Mouse (Mus musculus) brain, embryonic 14.5 days (tissue): ENCODE measurements at regions not wholly inside any gene's neighbourhood (a gene's known extent, or its start where the extent isn't known, plus 50 kb on each side); places are given as distances from the start of the nearest gene placed in this dataset.

Experiments
- DNase-seq: peaks from one replicate; pipeline ENCODE4 v3.0.0-alpha.2; 2011; ENCODE audit warnings: low read depth
- CTCF ChIP-seq: fragments of 200-500 bp; IDR thresholded peaks from 2 replicates; pipeline ENCODE4 v1.5.1; 2012; ENCODE audit warnings: inconsistent platforms, mild to moderate bottlenecking, moderate library complexity, borderline replicate concordance; ENCODE audit not compliant: insufficient read depth, insufficient read length; ENCODE audit errors: extremely low read depth
- POLR2A ChIP-seq: fragments of 200-500 bp; IDR thresholded peaks from 2 replicates; pipeline ENCODE4 v1.6.1; 2012; ENCODE audit warnings: mild to moderate bottlenecking, inconsistent platforms, borderline replicate concordance; ENCODE audit not compliant: poor library complexity, insufficient read depth, insufficient read length, severe bottlenecking; ENCODE audit errors: extremely low read depth

GRCm38 (mm10) chr7:40372713-40373112 is 525.4 kb upstream of the Vstm2b start:
- peak; percentile 52 for DNase-seq
- TF ChIP-seq CTCF (no peak), POLR2A (no peak)

DNA sequence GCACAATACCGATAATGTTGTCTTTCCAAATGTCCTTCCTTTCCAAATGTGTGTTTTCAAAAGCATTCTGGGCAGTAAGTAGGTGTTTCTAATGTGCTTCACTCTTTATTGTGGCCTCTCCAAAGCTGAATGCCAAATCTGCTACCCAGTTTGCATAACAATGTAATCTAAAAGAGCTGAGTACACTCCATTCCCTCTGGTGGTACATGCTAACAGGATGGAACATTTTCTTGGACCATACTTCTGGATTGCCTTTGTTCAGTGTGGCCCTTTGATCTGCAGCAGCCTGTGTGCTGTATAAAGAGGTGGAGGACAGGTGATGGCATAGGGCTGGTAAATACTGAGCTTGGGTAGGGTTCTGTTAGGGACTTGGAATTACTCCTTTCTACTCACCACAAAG is 520.3 kb upstream of the Vstm2b start:
- TF ChIP-seq POLR2A, result no peak
- no peak for TF ChIP-seq CTCF
- DNase-seq, result no peak

DNA sequence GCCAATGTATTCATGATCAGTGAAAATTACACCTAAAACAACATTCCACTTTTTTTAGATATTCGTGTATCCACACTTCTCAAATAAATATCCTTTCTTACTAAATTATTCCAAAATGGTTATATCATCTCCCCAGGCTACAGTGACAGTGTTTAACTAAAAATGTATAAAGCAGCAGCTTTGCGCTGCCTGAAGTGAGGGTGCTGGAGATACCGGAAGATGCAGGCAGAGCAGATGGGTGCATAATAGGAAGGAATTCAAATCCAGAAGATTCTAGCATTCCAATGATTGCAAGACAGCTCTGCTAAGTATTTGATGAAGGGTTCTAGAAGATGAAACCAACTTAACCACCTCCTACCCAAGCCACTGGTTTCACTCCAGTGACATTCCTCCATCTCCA is 516.9 kb upstream of the Vstm2b start:
- no peak for TF ChIP-seq POLR2A
- TF ChIP-seq CTCF, result no peak
- no peak for DNase-seq

DNA sequence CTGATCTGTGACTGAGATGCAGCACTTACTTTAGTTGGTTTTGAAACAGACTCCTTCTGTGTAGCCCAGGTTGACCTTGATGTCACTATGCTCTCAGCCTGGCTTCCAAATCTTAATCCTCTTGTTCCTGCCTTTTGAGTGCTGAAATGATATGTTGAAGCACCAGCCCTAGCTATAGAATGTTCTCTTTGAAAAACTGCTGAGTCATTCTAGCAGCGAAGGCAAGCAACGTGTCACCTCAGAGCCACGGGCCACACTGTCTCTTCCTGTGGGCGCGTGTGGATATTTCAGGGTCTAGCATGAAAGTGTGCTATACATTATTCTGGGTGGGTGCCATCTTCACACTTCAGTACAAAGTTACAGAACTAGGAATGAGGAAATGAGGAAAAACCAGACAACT is 510.0 kb upstream of the Vstm2b start:
- TF ChIP-seq CTCF, result no peak
- no peak for DNase-seq

DNA sequence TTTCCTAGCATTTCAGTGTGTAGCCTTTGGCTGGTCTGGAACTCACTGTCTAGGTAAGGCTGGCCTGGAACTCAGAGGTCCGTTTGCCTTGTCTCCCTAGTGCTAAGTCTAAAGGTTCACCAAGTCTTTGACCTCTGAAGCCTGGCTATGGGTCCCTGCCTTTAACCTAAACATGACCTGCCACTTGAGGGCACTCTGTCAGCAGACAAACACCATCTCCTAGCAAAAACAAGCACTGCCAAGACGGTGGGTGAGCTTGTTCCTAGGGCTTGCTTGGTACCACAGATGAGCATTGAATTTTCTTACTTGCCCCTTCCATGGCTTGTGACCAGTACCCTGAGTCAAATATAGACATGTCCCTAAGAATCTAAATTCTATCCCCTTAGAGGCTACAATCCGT is 508.3 kb upstream of the Vstm2b start:
- peak; percentile 51 for DNase-seq
- TF ChIP-seq CTCF, result peak; percentile 35; the same call in 1 of the 2 replicates
- TF ChIP-seq POLR2A, result no peak

GRCm38 (mm10) chr7:40390927-40391326 is 507.2 kb upstream of the Vstm2b start:
- no peak for TF ChIP-seq POLR2A
- TF ChIP-seq CTCF, result no peak
- peak; percentile 66 for DNase-seq

DNA sequence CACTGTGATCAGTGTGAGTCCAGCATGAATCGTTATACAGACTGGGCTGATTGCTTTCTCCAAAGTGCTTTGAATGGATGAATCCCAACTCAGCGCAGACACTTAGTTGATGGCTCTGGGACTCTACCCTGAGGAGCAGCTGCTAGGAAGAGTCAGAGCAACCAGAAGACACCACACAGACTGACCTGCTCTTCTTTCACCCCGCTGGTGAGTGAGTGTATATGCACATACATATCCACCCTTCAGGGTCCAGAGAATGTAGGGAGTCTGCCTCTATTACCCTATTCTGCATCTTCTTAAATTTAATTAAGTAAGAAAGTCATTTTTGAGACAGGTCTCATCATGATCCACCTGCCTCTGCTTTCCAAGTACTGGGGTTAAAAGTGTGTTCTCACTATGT is 506.5 kb upstream of the Vstm2b start:
- peak; percentile 20 for DNase-seq
- TF ChIP-seq POLR2A (no peak), CTCF (no peak)

DNA sequence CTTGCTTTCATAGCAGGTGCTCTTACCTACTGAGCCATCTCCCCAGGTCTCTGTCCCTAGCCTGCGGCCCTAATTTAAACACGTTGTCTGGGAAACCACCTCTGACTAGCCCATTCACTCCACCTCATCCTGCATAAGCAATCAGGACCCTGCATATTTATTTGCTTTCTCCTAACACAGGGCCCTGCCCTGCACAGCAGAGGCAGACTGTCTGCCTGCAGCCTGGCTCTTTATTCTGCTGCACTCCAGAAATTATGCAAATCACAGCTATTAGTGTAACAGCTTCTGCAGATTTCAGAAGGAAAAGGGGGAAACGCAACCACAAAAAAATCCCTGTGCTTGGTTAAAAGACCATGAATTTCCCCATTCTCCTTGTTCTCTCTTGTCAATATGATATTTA is 505.9 kb upstream of the Vstm2b start:
- peak; percentile 89 for DNase-seq
- no peak for TF ChIP-seq CTCF
- TF ChIP-seq POLR2A, result no peak

DNA sequence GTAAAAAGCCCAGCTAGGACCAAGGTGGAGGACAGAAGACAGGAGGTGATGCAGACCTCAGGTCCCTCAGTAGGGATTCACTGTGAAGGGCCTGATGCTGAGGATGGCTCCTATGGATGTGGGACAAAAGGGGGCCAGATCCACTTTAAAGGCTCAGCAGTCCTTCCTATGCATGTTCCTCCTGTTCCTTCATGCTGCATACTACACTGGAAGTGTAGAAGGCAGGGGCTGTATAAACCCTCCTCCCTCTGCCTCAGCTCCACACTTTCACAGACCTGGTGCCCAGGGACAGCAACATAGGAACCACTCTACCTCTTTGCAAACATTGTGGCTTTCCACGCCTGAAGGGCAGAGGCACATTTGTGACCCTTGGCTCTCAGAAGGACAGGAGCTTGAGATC is 505.4 kb upstream of the Vstm2b start:
- TF ChIP-seq POLR2A, result no peak
- no peak for TF ChIP-seq CTCF
- DNase-seq, result no peak

DNA sequence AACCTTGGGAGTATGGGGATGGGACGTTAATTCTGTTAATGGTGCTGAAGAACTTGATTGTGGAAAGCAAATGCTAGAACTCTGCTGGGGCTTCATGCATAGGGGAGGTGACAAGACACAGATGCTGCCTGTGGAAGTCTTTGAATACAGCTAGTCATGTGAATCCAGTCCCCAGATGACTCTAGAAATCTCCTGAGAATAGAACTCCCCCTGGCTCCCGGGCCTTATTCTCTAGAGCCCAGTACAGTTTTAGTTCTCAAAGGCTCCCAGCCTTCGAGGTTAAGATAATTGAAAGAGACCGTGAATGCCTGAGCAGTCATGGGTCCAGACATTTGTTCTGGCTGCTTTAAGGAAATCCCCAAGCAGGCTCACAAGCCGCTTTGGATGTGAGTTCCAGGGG is 499.9 kb upstream of the Vstm2b start:
- TF ChIP-seq CTCF, result no peak
- TF ChIP-seq POLR2A, result no peak
- no peak for DNase-seq

DNA sequence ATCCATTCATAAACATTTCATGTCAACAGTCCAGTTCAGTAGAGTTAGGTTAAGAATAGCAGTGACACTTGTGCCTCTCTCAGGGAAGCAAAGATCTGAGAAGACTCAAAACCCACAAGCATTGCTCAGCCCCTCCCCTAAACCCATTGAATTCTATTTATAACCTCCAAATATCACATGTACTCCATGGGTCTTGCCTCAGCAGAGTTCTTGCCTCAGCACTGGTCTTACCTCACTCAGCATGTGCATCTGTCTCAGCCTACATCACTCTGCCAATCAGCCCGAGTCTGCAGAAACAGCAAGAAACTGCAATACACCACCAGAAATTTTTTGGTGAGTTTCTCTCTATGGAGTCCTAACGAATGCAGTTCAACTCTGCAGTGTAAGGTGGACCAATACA is 478.8 kb upstream of the Vstm2b start:
- TF ChIP-seq CTCF (no peak), POLR2A (no peak)
- DNase-seq, result no peak

- TF ChIP-seq POLR2A (no peak), CTCF (no peak)
- peak; percentile 11 for DNase-seq
These were observed 476.0 kb upstream of the Vstm2b start for GRCm38 (mm10) chr7:40422125-40422524.

- DNase-seq, result no peak
- TF ChIP-seq POLR2A, result no peak
- TF ChIP-seq CTCF, result no peak
These were observed 468.7 kb upstream of the Vstm2b start for GRCm38 (mm10) chr7:40429416-40429815.

DNA sequence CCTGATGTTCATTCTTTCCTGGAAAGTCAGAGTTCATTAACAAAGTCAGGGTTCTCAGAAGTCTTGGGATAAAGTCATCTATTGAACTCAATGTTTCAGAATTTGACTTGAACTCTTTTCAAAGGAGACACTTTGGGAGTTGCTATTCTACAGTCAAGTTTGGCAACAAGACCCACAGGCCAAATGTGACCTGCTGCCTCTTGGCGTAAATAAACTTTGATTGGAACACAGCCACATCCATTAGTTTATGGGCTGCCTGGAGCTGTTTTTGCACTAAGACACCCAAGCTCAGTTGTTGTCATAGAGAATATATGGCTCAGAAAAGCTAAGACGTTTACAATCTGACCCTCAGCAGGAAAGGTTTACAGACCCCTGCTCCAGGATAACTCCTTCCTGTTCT is 464.2 kb upstream of the Vstm2b start:
- TF ChIP-seq CTCF (no peak), POLR2A (no peak)
- DNase-seq, result no peak

DNA sequence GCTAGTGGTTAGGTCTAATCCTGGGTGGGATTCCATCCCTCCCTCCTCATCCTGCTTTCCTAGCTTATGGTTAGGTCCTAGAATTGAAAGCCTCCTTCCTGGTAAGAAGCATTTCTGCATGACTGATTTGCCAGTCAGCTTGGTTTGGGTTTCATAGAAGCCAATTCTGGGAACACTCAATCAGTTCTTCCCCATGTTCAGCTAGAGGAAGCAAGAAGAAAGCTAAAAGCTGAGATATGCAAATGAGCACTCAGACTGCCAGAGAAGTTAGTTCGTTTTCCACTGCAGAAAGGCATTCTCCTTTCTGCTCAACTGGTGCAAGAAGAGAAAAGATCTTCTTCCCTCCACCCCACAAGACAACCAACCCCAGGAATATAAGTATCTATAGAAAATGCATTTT is 457.0 kb upstream of the Vstm2b start:
- peak; percentile 14 for DNase-seq

GRCm38 (mm10) chr7:40441786-40442185 is 456.3 kb upstream of the Vstm2b start:
- no peak for TF ChIP-seq CTCF
- TF ChIP-seq POLR2A, result no peak
- DNase-seq, result no peak

More for the DNA sequence above, 457.0 kb upstream of the Vstm2b start:
- TF ChIP-seq CTCF (no peak), POLR2A (no peak)

- no peak for TF ChIP-seq CTCF
- TF ChIP-seq POLR2A, result no peak
- DNase-seq, result no peak
These were observed 431.7 kb upstream of the Vstm2b start for GRCm38 (mm10) chr7:40466382-40466781.
